Mouse (Mus musculus) liver, embryonic 14.5 days (tissue): ENCODE data around the gene Arhgap9. TPM values are rescaled to one million over a fixed set of nuclear protein-coding genes. Genes with fewer than 3 reads are reported as not detected.

Experiments used
- ATAC-seq: fragments of 200-750 bp; cut with Nextera tagmentation; 2 replicates; pipeline ENCODE4 v1.8.0; 2017; ENCODE audit warnings: moderate number of reproducible peaks, mild to moderate bottlenecking, moderate library complexity; ENCODE audit not compliant: insufficient read depth
- DNase-seq, 3 experiments: peaks; one replicate each; pipeline ENCODE4 v3.0.0-alpha.2; 2012 to 2013; ENCODE audit warnings: low read depth in 3 of 3, low spot score in 3 of 3
- H3K27ac ChIP-seq: fragments of 300-500 bp; sonication (generic); 2 replicates; pipeline ENCODE4 v1.5.1; 2014; ENCODE audit warnings: moderate library complexity, mild to moderate bottlenecking, control low read depth, inconsistent platforms
- H3K27me3 ChIP-seq: fragments of 300-500 bp; sonication (generic); 2 replicates; pipeline ENCODE4 v1.6.1; 2014; ENCODE audit warnings: mild to moderate bottlenecking, low read length, moderate library complexity; ENCODE audit not compliant: control insufficient read depth, insufficient read depth
- H3K36me3 ChIP-seq: fragments of 300-500 bp; sonication (generic); replicated peaks from 2 replicates; pipeline ENCODE4 v1.6.1; 2014; ENCODE audit warnings: low read depth; ENCODE audit not compliant: control insufficient read depth, insufficient read depth
- H3K4me1 ChIP-seq, 2 experiments: fragments of 200-500 bp in 1 of 2; fragments of 300-500 bp in 1 of 2; sonication (generic) in 1 of 2; replicated peaks; 2 replicates each; pipeline ENCODE4 v1.6.1; 2012 to 2014; ENCODE audit warnings: antibody characterized with exemption in 1 of 2, inconsistent platforms in 1 of 2, low read length in 1 of 2; ENCODE audit not compliant: control insufficient read depth in 2 of 2, insufficient read depth in 2 of 2
- H3K4me2 ChIP-seq: fragments of 300-500 bp; sonication (generic); 2 replicates; pipeline ENCODE4 v1.6.1; 2014; ENCODE audit warnings: low read depth, mild to moderate bottlenecking, control low read depth, moderate library complexity
- H3K4me3 ChIP-seq, 2 experiments: fragments of 200-500 bp in 1 of 2; fragments of 300-500 bp in 1 of 2; sonication (generic) in 1 of 2; 2 replicates each; pipeline ENCODE4 v1.5.1; 2012 to 2014; ENCODE audit warnings: low read depth in 2 of 2, low read length in 2 of 2, mild to moderate bottlenecking in 2 of 2, control low read depth in 1 of 2, inconsistent platforms in 1 of 2, moderate library complexity in 1 of 2; ENCODE audit not compliant: insufficient read depth in 1 of 2
- H3K9ac ChIP-seq: fragments of 300-500 bp; sonication (generic); replicated peaks from 2 replicates; pipeline ENCODE4 v1.6.1; 2014; ENCODE audit warnings: mild to moderate bottlenecking, control low read depth, moderate library complexity
- H3K9me3 ChIP-seq: fragments of 300-500 bp; sonication (generic); 2 replicates; pipeline ENCODE4 v1.6.1; 2016; ENCODE audit warnings: low read length, mixed read lengths; ENCODE audit not compliant: control insufficient read depth
- CTCF ChIP-seq: IDR thresholded peaks from 2 replicates; pipeline ENCODE4 v1.5.1; 2016; ENCODE audit warnings: antibody characterized with exemption, low read depth, control low read depth
- EP300 ChIP-seq: IDR thresholded peaks from 2 replicates; pipeline ENCODE4 v1.6.1; 2016; ENCODE audit warnings: antibody characterized with exemption, low read depth
- WGBS: fragments of 180-500 bp; shearing (Covaris S2); extraction: QIAGEN DNeasy Blood & Tissue Kit; methylation state at CpG from one replicate; pipeline ENCODE4 v1.1.7; 2014; ENCODE audit not compliant: insufficient replicate concordance; 5-methylcytosine and 5-hydroxymethylcytosine counted together
- polyA plus RNA-seq, 2 experiments: library from polyadenylated mRNA; depleted of rRNA in 1 of 2; stranded (reverse) in 1 of 2; unstranded in 1 of 2; fragments of >200 nt; fragmentation: Nextera tagmentation in 1 of 2; extraction: Ambion mirVana in 1 of 2; gene quantifications; 2 replicates each; pipeline versions ENCODE4 v1.2.1 to v1.2.3; 2012 to 2014

The Arhgap9 gene
- polyA plus RNA-seq, 2 experiments, result 8.8 to 12.4 TPM

DNA sequence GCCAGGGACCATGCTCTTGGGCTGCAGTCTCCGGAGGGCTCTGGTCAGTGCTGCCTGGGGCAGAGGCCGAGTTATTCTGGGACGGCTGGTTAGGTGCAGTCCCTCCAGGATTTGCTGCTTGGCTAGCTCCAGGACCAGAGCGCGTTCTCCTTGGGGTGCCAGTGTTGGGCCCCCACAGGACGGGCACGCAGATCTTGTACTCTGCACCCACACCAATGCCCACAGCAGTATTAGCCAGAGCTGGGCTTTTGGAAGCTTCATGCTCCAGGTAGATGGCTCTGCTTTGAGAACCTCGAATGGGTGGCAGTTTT, 29.5 kb downstream of the Arhgap9 start:
- no peak overlapping the region for H3K4me3 ChIP-seq
- no peak for TF ChIP-seq EP300
- TF ChIP-seq CTCF, result no peak
- H3K36me3 ChIP-seq, result no peaks in the 10 kb centered on the region
- H3K9me3 ChIP-seq, result no peaks in the 10 kb centered on the region
- H3K27me3 ChIP-seq, result no peaks in the 10 kb centered on the region; the same call in 1 of the 2 replicates
- H3K4me2 ChIP-seq, result peak overlapping the region; percentile 36
- H3K9ac ChIP-seq, result no peak overlapping the region
- H3K27ac ChIP-seq, result no peak overlapping the region
- DNase-seq (no peak), ATAC-seq (no peak)
- H3K4me1 ChIP-seq, result no peaks in the 10 kb centered on the region; a peak in 1 of 4 replicates
- WGBS, result 68% methylated on average over 8 of the region's 8 CpGs

DNA sequence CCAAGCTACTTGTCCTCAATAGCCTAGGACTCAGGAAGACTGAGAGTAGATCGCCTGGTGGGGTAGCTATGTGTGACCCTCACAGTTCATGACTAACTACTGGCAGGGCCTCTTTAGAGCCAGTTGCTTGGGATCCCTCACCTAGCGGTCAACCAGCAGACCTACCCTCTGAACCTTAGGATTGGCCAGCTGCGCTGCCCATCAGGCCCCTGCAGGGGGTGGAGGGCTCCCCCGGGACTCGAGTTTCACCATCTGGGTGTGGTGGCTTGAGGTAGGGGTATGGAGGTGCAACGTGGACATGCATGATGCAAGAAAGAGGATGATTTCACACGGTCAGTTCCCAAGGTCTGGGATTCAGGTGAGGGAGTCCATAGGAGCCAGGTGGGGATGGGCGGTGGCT, 30.0 kb downstream of the Arhgap9 start:
- H3K9ac ChIP-seq, result no peak overlapping the region
- H3K36me3 ChIP-seq, result no peaks in the 10 kb centered on the region
- H3K4me3 ChIP-seq, result no peak overlapping the region
- DNase-seq (no peak), ATAC-seq (peak; percentile 16; the same call in 1 of the 2 replicates)
- H3K4me1 ChIP-seq, result no peaks in the 10 kb centered on the region; a peak in 1 of 4 replicates
- no peak overlapping the region for H3K27ac ChIP-seq
- TF ChIP-seq CTCF, result 0 out of 2 replicates have a peak, but pooled peaks have one; percentile 10
- TF ChIP-seq EP300, result no peak
- no peaks in the 10 kb centered on the region for H3K9me3 ChIP-seq
- H3K27me3 ChIP-seq, result no peaks in the 10 kb centered on the region; the same call in 1 of the 2 replicates
- no peak overlapping the region for H3K4me2 ChIP-seq
- WGBS, result 63% methylated on average over 8 of the region's 8 CpGs

DNA sequence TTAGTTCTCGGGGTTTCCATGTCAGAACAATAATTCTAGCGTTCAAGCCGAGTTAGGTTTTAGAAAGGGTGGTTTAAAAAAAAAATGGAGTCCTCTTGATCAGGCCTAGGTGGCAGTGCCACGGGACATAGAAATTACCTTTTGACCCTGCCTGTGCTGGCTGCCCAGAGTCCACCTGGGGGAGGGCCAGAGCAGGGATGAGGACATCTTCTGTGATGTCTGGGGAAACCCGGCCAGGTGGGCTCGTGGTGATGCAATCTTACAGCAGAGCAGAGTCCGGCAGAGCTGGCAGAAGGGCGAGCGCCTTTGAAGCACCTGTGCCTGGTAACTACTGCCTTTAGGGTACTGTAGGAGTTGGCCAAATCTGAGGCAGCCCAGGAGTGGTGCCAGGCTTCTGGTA, 30.4 kb downstream of the Arhgap9 start:
- H3K27ac ChIP-seq, result no peak overlapping the region
- 65% methylated on average over 9 of the region's 9 CpGs for WGBS
- H3K4me1 ChIP-seq, result no peaks in the 10 kb centered on the region; a peak in 1 of 4 replicates
- DNase-seq (no peak), ATAC-seq (peak; percentile 44)
- H3K4me3 ChIP-seq, result no peak overlapping the region
- TF ChIP-seq CTCF, result no peak
- no peak for TF ChIP-seq EP300
- no peaks in the 10 kb centered on the region for H3K9me3 ChIP-seq
- H3K9ac ChIP-seq, result no peak overlapping the region
- no peak overlapping the region for H3K4me2 ChIP-seq
- H3K27me3 ChIP-seq, result no peaks in the 10 kb centered on the region; the same call in 1 of the 2 replicates
- no peaks in the 10 kb centered on the region for H3K36me3 ChIP-seq

DNA sequence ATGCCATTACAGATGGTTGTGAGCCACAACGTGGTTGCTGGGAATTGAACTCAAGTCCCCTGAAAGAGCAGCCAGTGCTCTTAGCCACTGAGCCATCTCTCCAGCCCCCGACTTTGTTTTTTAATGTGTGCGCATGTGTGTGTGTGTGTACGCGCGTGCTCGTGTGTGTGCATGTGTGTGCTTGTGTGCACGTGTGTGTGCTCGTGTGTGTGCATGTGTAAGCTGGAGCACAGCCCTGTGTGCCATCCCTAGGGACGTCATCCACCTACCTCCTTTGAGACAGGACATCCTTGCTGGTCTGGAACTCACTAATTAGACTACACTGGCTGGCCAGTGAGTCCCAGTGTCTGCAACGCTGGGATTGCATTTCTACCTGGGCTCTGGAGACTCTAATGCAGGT, 31.0 kb downstream of the Arhgap9 start:
- Histone ChIP-seq H3K27me3 (no peaks in the 10 kb centered on the region; the same call in 1 of the 2 replicates), H3K4me3 (no peak overlapping the region), H3K4me1 (no peaks in the 10 kb centered on the region; a peak in 1 of 4 replicates), H3K27ac (no peak overlapping the region), H3K36me3 (no peaks in the 10 kb centered on the region), H3K4me2 (no peak overlapping the region), H3K9ac (no peak overlapping the region), H3K9me3 (no peaks in the 10 kb centered on the region)
- TF ChIP-seq EP300 (no peak), CTCF (no peak)
- 77% methylated on average over 11 of the region's 11 CpGs for WGBS
- ATAC-seq (no peak), DNase-seq (no peak)

DNA sequence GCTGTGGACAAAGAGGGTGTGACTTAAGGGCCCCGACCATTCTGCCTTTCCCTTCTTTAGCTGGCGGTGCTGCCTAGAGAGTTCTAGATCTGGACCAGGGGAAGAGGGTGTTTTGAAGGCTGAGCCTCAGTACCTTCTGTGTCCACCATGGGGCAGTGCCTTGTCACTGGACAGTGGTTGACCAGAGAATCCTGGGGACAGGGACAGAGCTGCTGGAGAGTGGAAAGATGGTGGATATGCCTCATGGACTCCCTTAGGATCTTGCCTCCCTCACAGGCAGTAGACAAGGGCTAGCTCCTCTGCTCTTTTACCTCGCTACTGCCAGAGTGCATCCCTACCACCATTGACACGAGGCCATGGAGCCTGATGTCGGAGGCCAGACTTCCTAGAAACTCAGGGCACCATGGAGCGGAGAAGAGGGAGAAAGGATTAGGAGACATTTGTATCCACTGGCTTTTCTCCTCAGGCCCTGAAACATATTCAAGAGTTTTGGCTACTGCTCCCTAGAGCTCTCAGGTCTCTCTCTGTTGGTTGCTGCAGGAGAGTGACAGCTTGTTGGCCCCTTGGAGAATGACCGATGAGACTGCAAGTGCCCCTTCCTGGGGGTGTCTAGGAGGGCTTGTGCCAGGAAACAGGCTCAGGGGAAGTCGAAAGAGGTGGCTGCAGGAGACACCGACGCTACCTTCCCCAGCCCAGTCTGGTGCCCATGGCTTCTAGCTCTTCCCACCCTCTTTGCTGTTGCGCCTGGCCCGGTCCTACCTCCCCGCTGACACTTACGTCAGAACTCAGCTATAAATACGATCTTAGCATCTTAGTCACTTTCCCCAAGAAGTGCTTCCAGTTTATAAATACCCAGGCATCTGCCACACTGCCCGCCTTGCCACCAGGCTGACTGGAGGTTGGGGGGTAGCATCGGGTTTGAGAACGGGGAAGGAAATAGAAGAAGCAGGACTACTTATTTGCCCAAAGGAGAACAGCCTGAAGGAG, 32.4 kb downstream of the Arhgap9 start, which contains the start of gene Inhbe:
Gene Inhbe, minus strand, starts transcription at position 503 of the 987 bp plus-strand sequence.
- 51% methylated on average over 18 of the region's 18 CpGs for WGBS
- no peak within 1 kb of the TSS for H3K4me3 ChIP-seq
- DNase-seq, result no peak
- no peaks in the 10 kb centered on the region; a peak in 1 of 4 replicates for H3K4me1 ChIP-seq
- no peaks in the 10 kb centered on the region; the same call in 1 of the 2 replicates for H3K27me3 ChIP-seq
- no peak for ATAC-seq
- no peak within 1 kb of the TSS for H3K4me2 ChIP-seq
- no peaks in the 10 kb centered on the region for H3K36me3 ChIP-seq
- H3K9me3 ChIP-seq, result no peaks in the 10 kb centered on the region
- no peak within 1 kb of the TSS for H3K9ac ChIP-seq
- TF ChIP-seq EP300 (no peak), CTCF (peak; percentile 58)
- H3K27ac ChIP-seq, result no peak within 1 kb of the TSS
